Mouse (Mus musculus) adrenal gland, postnatal 10 days (tissue): Measurements from ENCODE around the gene Rnf7. TPM values are rescaled to one million over a fixed set of nuclear protein-coding genes. Genes with fewer than 3 reads are reported as not detected.

Experiments
- total RNA-seq, 2 experiments: library from RNA; stranded (reverse); gene quantifications; 2 replicates each; pipeline ENCODE4 v1.2.3; 2021

Rnf7 gene
- total RNA-seq, 2 experiments from 2014 or later = 72.7 to 86.6 TPM

Other genes starting within 250 kb of the Rnf7 start
- gene Atp1b3, start 114.2 kb downstream of the Rnf7 start, total RNA-seq = 100 to 1,000 TPM; 135 to 154 TPM
- under 1 TPM in 1 of 2 experiments, not detected in 1; 0.15 TPM for gene Gm28729, start 46.6 kb upstream of the Rnf7 start, total RNA-seq
- 10 to 100 TPM; 10.7 to 11.9 TPM for gene Rasa2, start 152.9 kb upstream of the Rnf7 start, total RNA-seq